9 mouse cellular contexts compared by ENCODE assay signal in the genomic region with DNA sequence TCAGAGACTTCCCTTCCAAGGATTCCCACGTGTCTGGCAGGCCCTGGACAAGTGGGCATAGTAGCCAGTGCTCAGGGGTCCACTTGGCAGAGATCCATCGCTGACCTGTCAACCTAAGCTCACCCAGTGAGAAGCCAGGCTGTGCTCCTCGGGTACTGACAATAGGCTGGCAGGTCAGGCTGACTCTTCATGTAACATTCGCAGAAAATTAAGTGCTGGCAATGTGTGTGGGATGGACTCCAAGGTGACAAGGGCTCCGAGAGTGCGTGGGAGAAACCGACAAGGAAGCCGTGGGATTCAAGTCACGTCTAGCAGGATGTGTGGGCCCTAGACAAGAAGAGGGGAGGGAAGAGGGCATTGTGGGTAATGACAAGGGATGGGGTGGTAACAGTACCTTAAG.
DNase-seq lines count a peak whose midpoint lies in the region; ATAC-seq lines count a peak whose summit lies in the region.
"Had no signal": no experiment of that assay in that cellular context is flagged by ENCODE, and none has a peak within 500 bp of the region (broad histone marks: within the 10 kb centered on the region; RNA-seq: fewer than 3 reads in every experiment).

No protein-coding gene starts in this region.

- WGBS in lung, embryonic 16.5 days = 49% methylated on average over 9 of the region's 9 CpGs
- 57% methylated on average over 9 of the region's 9 CpGs for WGBS in hindbrain, embryonic 15.5 days
- WGBS in intestine, embryonic 15.5 days = 77% methylated on average over 9 of the region's 9 CpGs

- H3K27me3 ChIP-seq in lung, embryonic 16.5 days (ENCODE audit: control insufficient read depth, insufficient read depth, low read depth, low read length) = no peaks in the 10 kb centered on the region
- no peaks in the 10 kb centered on the region for H3K27me3 ChIP-seq in hindbrain, embryonic 15.5 days
- H3K27me3 ChIP-seq in intestine, embryonic 15.5 days (replicated peaks) = no peaks in the 10 kb centered on the region

- H3K9ac ChIP-seq in lung, embryonic 16.5 days (ENCODE audit: low read length) = no peak overlapping the region
- no peak overlapping the region; the same call in 1 of the 2 replicates for H3K9ac ChIP-seq in hindbrain, embryonic 15.5 days
- no peak overlapping the region for H3K9ac ChIP-seq in intestine, embryonic 15.5 days

- no peak for DNase-seq in lung, postnatal 36 days
- peak; percentile 65 to 76 for DNase-seq in cerebellum, postnatal 14 days
- peak; percentile 15 for DNase-seq in ovary, postnatal 14 days (ENCODE audit: low spot score)
- no peak for DNase-seq in gastrocnemius, postnatal 25 days
- no peak for DNase-seq in yolk sac, embryonic 10.5 days (ENCODE audit: low spot score)
- DNase-seq: thymus, postnatal 4 days had no signal

- no peaks in the 10 kb centered on the region for H3K36me3 ChIP-seq in lung, embryonic 16.5 days (ENCODE audit: control insufficient read depth, insufficient read depth, low read length)
- H3K36me3 ChIP-seq in hindbrain, embryonic 15.5 days = no peaks in the 10 kb centered on the region
- no peaks in the 10 kb centered on the region for H3K36me3 ChIP-seq in intestine, embryonic 15.5 days

- H3K27ac ChIP-seq in lung, embryonic 16.5 days (ENCODE audit: low read length) = no peak overlapping the region
- peak overlapping the region; percentile 67 for H3K27ac ChIP-seq in hindbrain, embryonic 15.5 days (replicated peaks)
- no peak overlapping the region for H3K27ac ChIP-seq in intestine, embryonic 15.5 days

- no peak; the same call in 1 of the 2 replicates for ATAC-seq in lung, embryonic 16.5 days (ENCODE audit: low read depth)
- no peak for ATAC-seq in hindbrain, embryonic 15.5 days (ENCODE audit: low FRiP score, low read depth)
- ATAC-seq in intestine, embryonic 15.5 days = no peak

- H3K4me1 ChIP-seq in lung, embryonic 16.5 days (replicated peaks; ENCODE audit: control insufficient read depth, insufficient read depth, low read length) = peaks cover 8% of the 10 kb centered on the region
- peaks cover 42% of the 10 kb centered on the region for H3K4me1 ChIP-seq in hindbrain, embryonic 15.5 days (replicated peaks)
- H3K4me1 ChIP-seq in intestine, embryonic 15.5 days (replicated peaks) = no peaks in the 10 kb centered on the region

- no peaks in the 10 kb centered on the region for H3K9me3 ChIP-seq in lung, embryonic 16.5 days (ENCODE audit: control insufficient read depth, low read length)
- H3K9me3 ChIP-seq in hindbrain, embryonic 15.5 days = no peaks in the 10 kb centered on the region
- H3K9me3 ChIP-seq in intestine, embryonic 15.5 days = no peaks in the 10 kb centered on the region

- no peak overlapping the region for H3K4me3 ChIP-seq in lung, embryonic 16.5 days (ENCODE audit: low read length)
- no peak overlapping the region for H3K4me3 ChIP-seq in hindbrain, embryonic 15.5 days
- H3K4me3 ChIP-seq in intestine, embryonic 15.5 days (replicated peaks) = no peak overlapping the region

- H3K4me2 ChIP-seq in lung, embryonic 16.5 days (ENCODE audit: low read depth, low read length) = peak overlapping the region; percentile 17; the same call in 1 of the 2 replicates
- peak overlapping the region; percentile 19; the same call in 1 of the 2 replicates for H3K4me2 ChIP-seq in hindbrain, embryonic 15.5 days
- H3K4me2 ChIP-seq in intestine, embryonic 15.5 days (replicated peaks) = no peak overlapping the region

Comparison
In these comparisons a context has a peak if more than half of its experiments do, and no peak if none do; other contexts are left out.
1. DNase-seq: peak in cerebellum, postnatal 14 days (2 of 2) and ovary, postnatal 14 days (single experiment); none in lung, postnatal 36 days (single experiment), gastrocnemius, postnatal 25 days (single experiment) and yolk sac, embryonic 10.5 days (single experiment).